Mouse (Mus musculus): ENCODE measurements around the gene Camk2n2. TPM values are rescaled to one million over a fixed set of nuclear protein-coding genes. Genes with fewer than 3 reads are reported as not detected.
"Not testable (repeated sequence)": the region's sequence is repeated elsewhere in the genome, so short reads cannot be mapped to it uniquely, and the experiment has no call there.

The Camk2n2 gene
- polyA plus RNA-seq (2014; fragmentation: Nextera tagmentation; extraction: Ambion mirVana), result 48.8 and 69.4 TPM in 2 replicates

- Histone ChIP-seq H3K4me2 (ENCODE audit: low read depth, low read length) (peak within 1 kb of the TSS; percentile 89), H3K4me1 (ENCODE audit: control insufficient read depth, insufficient read depth, low read length) (peaks cover 8% of the 10 kb centered on the region; the same call in 1 of the 2 replicates), H3K4me3 (ENCODE audit: low read depth, low read length) (peak within 1 kb of the TSS; percentile 78), H3K27me3 (ENCODE audit: control insufficient read depth, insufficient read depth, low read length) (no peaks in the 10 kb centered on the region), H3K9ac (replicated peaks; ENCODE audit: low read depth, low read length) (peak within 1 kb of the TSS; percentile 78), H3K27ac (ENCODE audit: low read depth, low read length) (peak within 1 kb of the TSS; percentile 97), H3K9me3 (ENCODE audit: control insufficient read depth, low read length) (no peaks in the 10 kb centered on the region), H3K36me3 (ENCODE audit: control insufficient read depth, insufficient read depth, low read length) (no peaks in the 10 kb centered on the region)
- peak; percentile 44 for ATAC-seq (ENCODE audit: low read depth)
- WGBS, result 1% methylated on average over 63 of the region's 92 CpGs
Observed at GRCm38 (mm10) chr16:20621191-20621990, at the start of gene Camk2n2. Gene Camk2n2 (minus strand): TSS chr16:20621287.

GRCm38 (mm10) chr16:20670291-20670690 lies 49.2 kb upstream of the Camk2n2 start:
- 90% methylated on average over 3 of the region's 3 CpGs for WGBS
- no peak overlapping the region for H3K9ac ChIP-seq (replicated peaks; ENCODE audit: low read depth, low read length)
- no peaks in the 10 kb centered on the region for H3K27me3 ChIP-seq (ENCODE audit: control insufficient read depth, insufficient read depth, low read length)
- no peak for ATAC-seq (ENCODE audit: low read depth)
- H3K4me1 ChIP-seq (ENCODE audit: control insufficient read depth, insufficient read depth, low read length), result peaks cover 13% of the 10 kb centered on the region
- no peaks in the 10 kb centered on the region for H3K9me3 ChIP-seq (ENCODE audit: control insufficient read depth, low read length)
- no peak overlapping the region for H3K4me2 ChIP-seq (ENCODE audit: low read depth, low read length)
- H3K27ac ChIP-seq (ENCODE audit: low read depth, low read length), result no peak overlapping the region
- peaks cover 1% of the 10 kb centered on the region for H3K36me3 ChIP-seq (ENCODE audit: control insufficient read depth, insufficient read depth, low read length)
- no peak overlapping the region for H3K4me3 ChIP-seq (ENCODE audit: low read depth, low read length)

GRCm38 (mm10) chr16:20668013-20668412 lies 46.9 kb upstream of the Camk2n2 start, which contains the start of gene Eif4g1:
Gene Eif4g1 (plus strand): TSS chr16:20668313.
- H3K9me3 ChIP-seq (ENCODE audit: control insufficient read depth, low read length); H3K4me2 ChIP-seq (ENCODE audit: low read depth, low read length); H3K36me3 ChIP-seq (ENCODE audit: control insufficient read depth, insufficient read depth, low read length); H3K4me3 ChIP-seq (ENCODE audit: low read depth, low read length); ATAC-seq (ENCODE audit: low read depth); H3K9ac ChIP-seq (replicated peaks; ENCODE audit: low read depth, low read length); H3K27me3 ChIP-seq (ENCODE audit: control insufficient read depth, insufficient read depth, low read length); H3K4me1 ChIP-seq (ENCODE audit: control insufficient read depth, insufficient read depth, low read length); H3K27ac ChIP-seq (ENCODE audit: low read depth, low read length): not testable (repeated sequence)
- 96% methylated on average over 5 of the region's 6 CpGs for WGBS

- no peaks in the 10 kb centered on the region for H3K27me3 ChIP-seq (ENCODE audit: control insufficient read depth, insufficient read depth, low read length)
- no peaks in the 10 kb centered on the region for H3K9me3 ChIP-seq (ENCODE audit: control insufficient read depth, low read length)
- H3K9ac ChIP-seq (replicated peaks; ENCODE audit: low read depth, low read length), result no peak overlapping the region
- peaks cover 74% of the 10 kb centered on the region for H3K36me3 ChIP-seq (ENCODE audit: control insufficient read depth, insufficient read depth, low read length)
- H3K27ac ChIP-seq (ENCODE audit: low read depth, low read length), result no peak overlapping the region
- no peak overlapping the region for H3K4me3 ChIP-seq (ENCODE audit: low read depth, low read length)
- no peak for ATAC-seq (ENCODE audit: low read depth)
- WGBS, result 92% methylated on average over 4 of the region's 4 CpGs
- H3K4me1 ChIP-seq (ENCODE audit: control insufficient read depth, insufficient read depth, low read length), result peaks cover 4% of the 10 kb centered on the region
- H3K4me2 ChIP-seq (ENCODE audit: low read depth, low read length), result no peak overlapping the region
Observed at GRCm38 (mm10) chr16:20657661-20658060, 36.6 kb upstream of the Camk2n2 start.

- H3K9ac ChIP-seq (replicated peaks; ENCODE audit: low read depth, low read length), result no peak overlapping the region
- H3K27ac ChIP-seq (ENCODE audit: low read depth, low read length), result no peak overlapping the region
- WGBS, result 56% methylated on average over 2 of the region's 2 CpGs
- peaks cover 34% of the 10 kb centered on the region for H3K36me3 ChIP-seq (ENCODE audit: control insufficient read depth, insufficient read depth, low read length)
- no peak for ATAC-seq (ENCODE audit: low read depth)
- peaks cover 14% of the 10 kb centered on the region for H3K4me1 ChIP-seq (ENCODE audit: control insufficient read depth, insufficient read depth, low read length)
- H3K4me3 ChIP-seq (ENCODE audit: low read depth, low read length), result no peak overlapping the region
- no peaks in the 10 kb centered on the region for H3K9me3 ChIP-seq (ENCODE audit: control insufficient read depth, low read length)
- no peak overlapping the region for H3K4me2 ChIP-seq (ENCODE audit: low read depth, low read length)
- H3K27me3 ChIP-seq (ENCODE audit: control insufficient read depth, insufficient read depth, low read length), result no peaks in the 10 kb centered on the region
Observed at GRCm38 (mm10) chr16:20653315-20653714, 32.2 kb upstream of the Camk2n2 start.

DNA sequence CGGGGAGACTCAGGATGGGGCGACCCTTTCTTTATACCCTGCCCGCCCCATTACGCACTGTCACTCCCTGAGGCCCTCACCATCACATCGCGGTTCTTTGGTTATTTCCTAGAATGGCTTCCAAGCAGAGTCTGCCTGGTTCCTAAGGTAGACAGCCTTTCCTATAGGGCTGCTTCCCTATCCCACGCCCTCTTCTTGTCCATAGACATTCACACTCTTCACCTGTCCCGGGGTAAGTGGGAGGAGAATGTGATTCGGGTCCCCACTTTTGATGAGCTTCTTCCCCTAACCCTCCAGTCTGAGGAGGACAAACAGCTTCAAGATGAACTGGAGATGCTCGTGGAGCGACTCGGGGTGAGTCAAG lies 30.8 kb upstream of the Camk2n2 start:
- H3K36me3 ChIP-seq (ENCODE audit: control insufficient read depth, insufficient read depth, low read length), result peaks cover 22% of the 10 kb centered on the region
- no peak for ATAC-seq (ENCODE audit: low read depth)
- peaks cover 14% of the 10 kb centered on the region for H3K4me1 ChIP-seq (ENCODE audit: control insufficient read depth, insufficient read depth, low read length)
- H3K27ac ChIP-seq (ENCODE audit: low read depth, low read length), result no peak overlapping the region; the same call in 1 of the 2 replicates
- no peaks in the 10 kb centered on the region for H3K9me3 ChIP-seq (ENCODE audit: control insufficient read depth, low read length)
- H3K4me2 ChIP-seq (ENCODE audit: low read depth, low read length), result peak overlapping the region; percentile 93
- WGBS, result 11% methylated on average over 11 of the region's 12 CpGs
- peak overlapping the region; percentile 87 for H3K4me3 ChIP-seq (ENCODE audit: low read depth, low read length)
- H3K9ac ChIP-seq (replicated peaks; ENCODE audit: low read depth, low read length), result peak overlapping the region; percentile 86
- H3K27me3 ChIP-seq (ENCODE audit: control insufficient read depth, insufficient read depth, low read length), result no peaks in the 10 kb centered on the region

DNA sequence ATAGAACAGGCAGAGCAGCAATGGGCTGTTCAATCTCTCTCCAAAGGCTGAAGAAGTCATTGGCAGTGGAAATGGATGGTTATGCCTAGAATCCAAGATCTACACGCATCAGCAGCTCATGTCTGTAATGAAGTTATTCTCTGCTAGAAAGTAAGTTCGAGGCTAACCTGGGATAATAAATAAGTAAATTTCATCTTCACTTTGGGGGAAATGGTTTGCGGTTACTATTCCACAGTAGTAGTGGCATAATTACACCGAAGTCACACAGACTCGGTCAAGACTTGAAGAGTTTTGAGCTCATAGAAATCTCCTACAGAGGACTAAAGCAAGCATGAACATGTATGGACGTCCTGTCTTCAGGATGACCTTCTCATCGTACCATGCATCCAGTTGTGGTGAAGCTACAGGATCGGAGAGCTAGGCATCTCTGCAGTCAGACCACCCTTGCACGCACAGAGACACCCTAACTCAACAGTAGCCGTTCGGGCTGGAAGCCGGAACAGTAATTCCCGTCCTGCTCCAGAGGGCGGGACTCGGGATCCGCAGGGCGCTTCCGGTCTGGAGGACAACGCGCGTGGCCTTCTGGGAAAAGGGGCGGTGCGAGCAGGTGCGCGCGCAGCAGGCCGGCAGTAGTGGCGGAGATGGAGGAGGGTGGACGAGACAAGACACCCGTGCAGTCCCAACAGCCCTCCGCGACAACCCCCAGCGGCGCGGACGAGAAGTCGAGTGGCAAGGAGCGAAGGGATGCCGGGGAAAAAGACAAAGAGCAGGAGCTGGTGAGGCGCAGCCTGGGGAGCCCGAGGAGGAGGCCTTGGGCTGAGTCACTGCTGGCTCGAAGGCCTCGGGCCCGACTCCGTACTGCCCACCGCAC lies 30.2 kb upstream of the Camk2n2 start, which contains the start of gene Psmd2:
Psmd2 (plus strand) TSS at position 577 of the 871 bp plus-strand sequence.
- Histone ChIP-seq H3K9me3 (ENCODE audit: control insufficient read depth, low read length) (no peaks in the 10 kb centered on the region), H3K9ac (replicated peaks; ENCODE audit: low read depth, low read length) (peak within 1 kb of the TSS; percentile 86), H3K4me3 (ENCODE audit: low read depth, low read length) (peak within 1 kb of the TSS; percentile 87), H3K27me3 (ENCODE audit: control insufficient read depth, insufficient read depth, low read length) (no peaks in the 10 kb centered on the region), H3K4me1 (ENCODE audit: control insufficient read depth, insufficient read depth, low read length) (peaks cover 14% of the 10 kb centered on the region), H3K4me2 (ENCODE audit: low read depth, low read length) (peak within 1 kb of the TSS; percentile 93), H3K36me3 (ENCODE audit: control insufficient read depth, insufficient read depth, low read length) (peaks cover 16% of the 10 kb centered on the region), H3K27ac (ENCODE audit: low read depth, low read length) (peak within 1 kb of the TSS; percentile 79)
- peak; percentile 98 for ATAC-seq (ENCODE audit: low read depth)
- 2% methylated on average over 45 of the region's 46 CpGs for WGBS

- no peaks in the 10 kb centered on the region for H3K4me1 ChIP-seq (ENCODE audit: control insufficient read depth, insufficient read depth, low read length)
- H3K4me3 ChIP-seq (ENCODE audit: low read depth, low read length), result no peak overlapping the region
- H3K9ac ChIP-seq (replicated peaks; ENCODE audit: low read depth, low read length), result no peak overlapping the region
- 90% methylated on average over 7 of the region's 7 CpGs for WGBS
- no peak for ATAC-seq (ENCODE audit: low read depth)
- H3K36me3 ChIP-seq (ENCODE audit: control insufficient read depth, insufficient read depth, low read length), result peaks cover 3% of the 10 kb centered on the region; the same call in 1 of the 2 replicates
- no peak overlapping the region for H3K4me2 ChIP-seq (ENCODE audit: low read depth, low read length)
- H3K27me3 ChIP-seq (ENCODE audit: control insufficient read depth, insufficient read depth, low read length), result no peaks in the 10 kb centered on the region
- no peaks in the 10 kb centered on the region for H3K9me3 ChIP-seq (ENCODE audit: control insufficient read depth, low read length)
- no peak overlapping the region for H3K27ac ChIP-seq (ENCODE audit: low read depth, low read length)
Observed at GRCm38 (mm10) chr16:20643911-20644310, 22.8 kb upstream of the Camk2n2 start.

All from neural tube, embryonic 14.5 days (tissue).